Mouse (Mus musculus) c-Kit-positive CD71-positive TER-119-positive erythroid progenitor cells, embryonic 14.5 days (primary cell): Measurements from ENCODE around the gene Gm525.
"Not testable (repeated sequence)": the region's sequence is repeated elsewhere in the genome, so short reads cannot be mapped to it uniquely, and the experiment has no call there.

Source experiments
- DNase-seq: peaks from one replicate; pipeline ENCODE4 v3.0.0-alpha.2; 2013; ENCODE audit warnings: low spot score

Gm525 gene

GRCm38 (mm10) chr11:89064312-89064711 lies 9.3 kb upstream of the Gm525 start:
- no peak for DNase-seq

- peak; percentile 29 for DNase-seq
Measured at GRCm38 (mm10) chr11:89065297-89065696, 8.3 kb upstream of the Gm525 start.

DNA sequence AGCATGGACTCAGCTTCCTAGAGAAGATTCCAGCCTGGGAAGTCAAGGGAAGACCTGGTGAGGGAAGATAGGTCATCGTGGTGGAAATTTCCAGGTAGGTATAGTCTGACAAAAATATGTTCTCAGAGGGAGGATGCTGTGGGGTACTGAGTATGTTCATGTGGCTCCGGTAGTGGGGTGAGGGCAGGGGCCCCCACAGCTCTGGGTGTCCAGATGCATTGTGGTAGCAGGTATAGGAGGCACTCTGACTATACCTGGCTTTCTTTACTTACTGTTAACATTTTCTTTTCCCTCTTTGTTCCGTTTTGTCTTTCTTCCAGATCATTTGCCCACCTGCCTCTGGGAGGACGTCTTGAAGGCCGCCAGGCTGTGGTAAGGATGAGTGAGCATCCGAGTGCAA lies 7.5 kb upstream of the Gm525 start:
- DNase-seq: no peak

DNA sequence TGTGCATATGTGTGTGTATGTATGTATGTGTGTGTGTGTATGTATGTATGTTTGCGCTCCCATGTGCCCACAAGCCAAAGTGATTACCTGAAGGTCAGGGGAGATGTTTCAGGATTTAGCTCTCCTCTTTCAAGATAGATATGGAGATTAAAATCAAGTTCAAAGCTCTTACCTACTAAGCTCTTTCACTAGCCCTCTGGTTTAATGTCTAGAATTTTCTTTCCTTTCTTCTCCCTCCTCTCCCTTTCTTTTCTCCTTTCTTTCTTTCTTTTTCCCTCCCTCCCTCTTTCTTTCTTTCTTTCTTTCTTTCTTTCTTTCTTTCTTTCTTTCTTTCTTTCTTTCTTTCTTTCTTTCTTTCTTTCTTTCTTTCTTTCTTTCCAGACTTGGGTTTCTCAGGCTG lies 6.9 kb upstream of the Gm525 start, which contains the start of gene Dgke:
Gene Dgke (minus strand): TSS at position 101 of the 400 bp plus-strand sequence.
- DNase-seq: no peak

- no peak for DNase-seq
Measured at GRCm38 (mm10) chr11:89067301-89067822, 6.3 kb upstream of the Gm525 start.

DNA sequence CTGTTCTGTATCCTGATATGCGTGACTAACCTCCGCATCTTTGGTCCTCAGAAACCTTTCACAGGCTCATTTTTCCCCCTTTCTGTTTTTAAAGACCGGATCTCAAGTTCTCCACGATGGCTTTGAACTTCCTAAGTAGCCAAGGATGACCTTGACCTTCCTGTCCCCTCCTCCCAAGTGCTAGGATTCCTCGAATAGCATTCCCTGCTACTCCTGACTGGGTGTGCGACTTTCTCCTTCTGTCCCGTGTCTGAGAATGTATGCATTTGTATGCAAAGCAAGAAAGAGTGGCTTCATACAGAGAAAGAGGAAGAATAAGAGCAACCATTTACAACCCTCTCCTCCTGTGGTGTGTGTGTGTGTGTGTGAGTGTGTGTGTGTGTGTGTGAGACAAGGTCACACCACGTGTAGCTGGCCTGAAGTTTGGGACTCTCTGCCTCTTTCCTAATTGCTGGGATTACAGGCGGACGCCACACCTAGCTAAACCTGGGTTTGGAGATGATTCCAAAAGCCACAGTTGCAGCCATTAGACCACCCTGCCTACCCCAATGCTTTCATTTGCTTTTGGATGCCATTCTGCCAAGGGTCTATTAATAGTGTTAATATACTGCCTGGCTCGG lies 5.7 kb upstream of the Gm525 start:
- no peak for DNase-seq

- DNase-seq: no peak
Measured at GRCm38 (mm10) chr11:89068649-89069048, 5.0 kb upstream of the Gm525 start.

- peak; percentile 58 for DNase-seq
Measured at GRCm38 (mm10) chr11:89069303-89069702, 4.3 kb upstream of the Gm525 start.

- no peak for DNase-seq
Measured at GRCm38 (mm10) chr11:89071522-89071921, 2.1 kb upstream of the Gm525 start.

DNA sequence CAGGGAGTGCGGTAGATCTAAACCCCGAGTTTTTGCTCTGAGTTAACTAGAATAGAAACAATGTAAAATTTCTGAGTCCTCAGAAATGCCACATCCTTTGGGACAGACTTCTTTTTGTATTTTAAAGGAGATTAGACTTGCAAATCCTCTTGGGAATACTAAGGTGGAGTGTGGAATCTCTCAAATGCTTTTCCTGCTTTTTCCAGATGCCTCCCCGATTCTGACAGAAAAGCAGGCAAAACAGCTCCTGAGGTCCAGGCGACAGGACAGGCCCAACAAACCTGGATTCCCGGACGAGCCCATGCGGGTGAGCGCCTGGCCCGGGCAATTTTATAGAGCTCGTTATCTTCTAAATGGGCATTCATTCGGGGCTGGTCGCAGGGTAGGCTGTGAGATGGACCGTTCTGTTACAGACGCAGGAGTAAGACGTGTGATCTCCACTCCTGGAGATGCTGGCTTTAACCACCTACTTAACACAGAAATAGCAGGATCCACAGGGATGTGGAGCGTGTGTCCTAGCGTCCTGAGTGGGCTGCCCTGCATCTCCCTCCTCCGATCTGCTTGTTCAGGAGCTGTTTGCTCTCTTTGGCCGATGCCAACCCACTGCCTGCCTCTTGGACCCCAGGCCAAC lies 1.3 kb downstream of the Gm525 start:
- no peak for DNase-seq

GRCm38 (mm10) chr11:89076370-89076821 lies 2.8 kb downstream of the Gm525 start:
- DNase-seq: no peak

GRCm38 (mm10) chr11:89077601-89078000 lies 4.0 kb downstream of the Gm525 start:
- DNase-seq: no peak

- DNase-seq: no peak
Measured at GRCm38 (mm10) chr11:89078305-89078704, 4.7 kb downstream of the Gm525 start.

- DNase-seq: no peak
Measured at GRCm38 (mm10) chr11:89078996-89079680, 5.5 kb downstream of the Gm525 start.

- DNase-seq: not testable (repeated sequence)
Measured at GRCm38 (mm10) chr11:89081906-89082305, 8.3 kb downstream of the Gm525 start.

GRCm38 (mm10) chr11:89082691-89083090 lies 9.1 kb downstream of the Gm525 start:
- not testable (repeated sequence) for DNase-seq

- DNase-seq: peak; percentile 44
Measured at GRCm38 (mm10) chr11:89084601-89085000, 11.0 kb downstream of the Gm525 start.

DNA sequence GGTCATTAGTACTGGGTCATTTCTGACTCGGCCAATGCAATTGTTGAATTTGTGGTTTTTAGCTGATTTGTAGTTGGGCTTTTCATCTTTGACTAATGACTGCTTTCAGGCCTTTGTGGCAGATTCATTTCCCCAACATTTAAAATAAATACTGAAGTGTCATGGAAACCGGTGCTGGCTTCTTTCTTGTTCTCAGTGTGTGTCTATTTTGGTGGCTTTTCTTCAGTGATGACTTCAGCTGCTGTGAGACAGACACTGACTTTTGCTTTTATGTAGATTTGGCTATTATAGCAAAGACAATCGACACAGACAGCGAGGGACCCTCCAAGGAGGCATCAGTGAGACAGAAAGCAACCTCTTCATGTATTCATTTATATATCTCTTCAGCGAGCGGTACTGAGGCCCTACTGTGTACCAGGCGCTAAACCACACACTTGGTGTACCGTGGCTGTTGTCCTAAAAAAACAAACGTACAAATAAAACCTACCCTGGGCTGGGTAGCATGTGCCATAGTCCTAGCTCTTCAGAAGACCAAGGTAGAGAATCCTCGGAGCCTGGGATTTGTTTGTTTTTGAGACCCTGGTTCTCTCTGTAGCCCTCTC lies 12.7 kb downstream of the Gm525 start:
- no peak for DNase-seq

DNA sequence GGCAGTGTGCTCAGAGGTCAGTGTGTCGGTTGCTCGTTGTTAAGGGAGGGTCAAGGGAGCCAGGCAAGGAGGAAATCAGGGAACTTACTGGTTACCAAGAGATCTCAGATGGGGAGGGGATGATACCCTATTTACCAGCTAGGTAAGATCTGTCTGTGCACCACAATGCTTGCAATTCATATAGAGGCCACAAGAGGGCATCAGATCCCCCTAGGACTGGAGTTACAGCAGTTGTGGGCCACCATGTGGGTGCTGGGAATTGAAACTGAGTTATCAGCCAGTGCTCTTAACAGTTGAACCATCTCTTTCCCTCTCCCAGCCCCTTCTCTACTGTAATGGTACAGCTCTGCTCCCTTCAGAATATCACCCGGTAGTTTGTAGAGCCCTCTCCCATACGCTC lies 15.1 kb downstream of the Gm525 start:
- no peak for DNase-seq

DNA sequence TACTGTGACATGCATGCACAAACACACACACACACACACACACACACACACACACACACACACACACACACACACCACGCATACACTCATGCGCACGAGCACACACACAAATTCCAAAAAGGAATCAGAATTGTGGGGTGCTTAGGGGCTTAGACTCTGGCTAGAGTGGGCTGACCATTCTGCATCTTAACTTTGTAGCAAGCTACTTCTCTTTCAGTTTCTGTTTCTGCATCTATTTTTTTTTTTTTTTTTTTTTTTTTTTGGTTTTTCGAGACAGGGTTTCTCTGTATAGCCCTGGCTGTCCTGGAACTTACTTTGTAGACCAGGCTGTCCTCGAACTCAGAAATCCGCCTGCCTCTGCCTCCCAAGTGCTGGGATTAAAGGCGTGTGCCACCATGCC lies 16.7 kb downstream of the Gm525 start:
- DNase-seq: not testable (repeated sequence)

- DNase-seq: no peak
Measured at GRCm38 (mm10) chr11:89092714-89093113, 19.1 kb downstream of the Gm525 start.

GRCm38 (mm10) chr11:89095306-89095705 lies 21.7 kb downstream of the Gm525 start:
- no peak for DNase-seq

- not testable (repeated sequence) for DNase-seq
Measured at GRCm38 (mm10) chr11:89097292-89097691, 23.7 kb downstream of the Gm525 start.
